Mouse (Mus musculus) CD4-positive helper T cell, adult 2 months (primary cell): ENCODE results near the gene Dnah17.

Experiments used
- DNase-seq: peaks from one replicate; pipeline ENCODE4 v3.0.0-alpha.2; 2012; ENCODE audit warnings: low read depth, missing footprints, low spot score

Dnah17 gene

GRCm38 (mm10) chr11:117995255-117995654, 135.2 kb downstream of the Dnah17 start:
- no peak for DNase-seq

- DNase-seq: peak; percentile 47
Observed at GRCm38 (mm10) chr11:117994250-117995057, 136.0 kb downstream of the Dnah17 start.

DNA sequence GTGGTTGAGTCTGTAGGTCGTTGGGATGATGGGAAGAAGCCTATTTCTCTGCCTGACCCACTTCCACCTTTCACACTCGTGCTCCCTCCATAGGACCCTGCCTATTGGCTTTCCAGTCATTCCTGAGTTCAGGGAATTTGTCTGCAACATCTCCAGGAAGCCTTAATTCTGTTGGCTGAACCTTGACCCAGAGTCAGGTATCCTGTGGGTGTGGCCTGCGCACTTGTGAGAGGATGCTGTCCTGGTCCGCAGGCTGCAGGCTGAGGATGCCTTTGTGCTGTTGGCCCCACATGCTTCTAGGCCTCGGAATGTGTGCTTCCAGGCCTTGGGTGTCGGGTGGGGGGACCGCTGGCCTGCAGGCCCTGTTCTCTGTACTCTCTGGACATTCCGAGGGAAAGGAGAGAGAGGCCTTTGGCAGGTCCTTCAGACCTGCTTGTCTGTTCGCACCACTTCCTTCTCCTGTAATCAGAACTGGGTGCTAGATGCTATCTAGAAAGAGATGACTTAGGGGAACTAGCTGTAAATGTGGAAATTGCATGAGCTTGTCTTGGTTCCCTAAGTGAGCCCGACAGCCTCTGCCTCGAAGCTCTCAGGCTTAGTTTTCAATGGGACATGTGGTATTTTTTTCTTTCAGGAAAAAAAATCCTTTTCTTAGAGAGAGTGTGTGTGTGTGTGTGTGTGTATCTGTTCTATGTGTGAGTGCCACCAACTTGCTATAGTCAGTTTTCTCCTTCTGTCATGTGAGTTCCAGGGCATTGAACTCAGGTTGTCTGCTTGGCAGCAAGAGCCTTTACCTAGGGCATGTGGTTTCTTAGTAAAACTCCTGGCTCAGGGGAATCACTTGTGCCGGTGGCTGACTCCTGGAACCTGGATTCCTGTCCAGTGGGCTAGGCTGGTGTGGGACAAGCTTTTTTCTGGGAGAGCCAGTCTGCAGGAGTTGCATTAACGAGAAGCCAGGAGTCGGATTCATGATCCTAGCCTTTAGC, 137.0 kb downstream of the Dnah17 start:
- no peak for DNase-seq

GRCm38 (mm10) chr11:117991502-117992470, 138.6 kb downstream of the Dnah17 start:
- peak; percentile 73 for DNase-seq

DNA sequence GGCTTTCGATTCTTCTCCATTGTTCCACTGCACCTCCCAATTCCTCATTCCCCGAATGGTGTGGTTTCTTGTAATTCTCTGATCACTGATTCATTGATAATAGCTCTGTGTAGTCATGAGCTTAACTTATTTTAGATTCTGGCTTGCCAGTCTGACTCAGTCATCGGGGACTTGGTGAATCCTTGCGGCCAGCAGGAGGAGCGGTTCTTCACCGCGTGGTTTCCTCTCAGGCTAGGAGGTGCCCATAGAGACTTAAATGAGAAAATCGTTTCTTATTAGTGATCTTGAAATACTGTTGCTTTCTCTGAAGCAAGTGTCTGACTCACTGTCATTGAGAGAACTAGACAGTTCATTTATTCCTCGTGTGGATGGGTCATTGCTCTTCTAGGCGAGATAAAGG, 140.5 kb downstream of the Dnah17 start:
- DNase-seq: peak; percentile 77

GRCm38 (mm10) chr11:117989241-117989640, 141.2 kb downstream of the Dnah17 start:
- DNase-seq: no peak

DNA sequence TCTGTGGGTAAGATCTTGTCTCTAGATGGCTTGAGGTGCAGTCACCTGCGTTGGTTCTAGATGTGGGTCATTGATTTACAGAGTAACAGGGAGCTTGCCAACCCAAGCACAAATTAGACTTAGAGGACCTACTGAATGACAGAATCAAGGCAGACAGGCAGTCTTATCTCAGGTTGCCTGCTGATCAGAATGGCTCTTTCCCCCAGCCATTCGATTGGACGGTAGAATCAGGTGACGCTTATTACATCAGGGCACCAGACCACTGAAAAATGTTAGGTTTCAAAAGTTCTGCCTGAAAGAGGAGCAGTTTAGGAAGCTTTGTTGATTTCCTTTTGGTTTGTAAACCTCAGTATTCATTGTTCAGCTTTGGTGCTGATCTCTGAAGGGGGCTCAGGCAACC, 142.5 kb downstream of the Dnah17 start:
- no peak for DNase-seq

GRCm38 (mm10) chr11:117987032-117987451, 143.4 kb downstream of the Dnah17 start:
- DNase-seq: no peak

DNA sequence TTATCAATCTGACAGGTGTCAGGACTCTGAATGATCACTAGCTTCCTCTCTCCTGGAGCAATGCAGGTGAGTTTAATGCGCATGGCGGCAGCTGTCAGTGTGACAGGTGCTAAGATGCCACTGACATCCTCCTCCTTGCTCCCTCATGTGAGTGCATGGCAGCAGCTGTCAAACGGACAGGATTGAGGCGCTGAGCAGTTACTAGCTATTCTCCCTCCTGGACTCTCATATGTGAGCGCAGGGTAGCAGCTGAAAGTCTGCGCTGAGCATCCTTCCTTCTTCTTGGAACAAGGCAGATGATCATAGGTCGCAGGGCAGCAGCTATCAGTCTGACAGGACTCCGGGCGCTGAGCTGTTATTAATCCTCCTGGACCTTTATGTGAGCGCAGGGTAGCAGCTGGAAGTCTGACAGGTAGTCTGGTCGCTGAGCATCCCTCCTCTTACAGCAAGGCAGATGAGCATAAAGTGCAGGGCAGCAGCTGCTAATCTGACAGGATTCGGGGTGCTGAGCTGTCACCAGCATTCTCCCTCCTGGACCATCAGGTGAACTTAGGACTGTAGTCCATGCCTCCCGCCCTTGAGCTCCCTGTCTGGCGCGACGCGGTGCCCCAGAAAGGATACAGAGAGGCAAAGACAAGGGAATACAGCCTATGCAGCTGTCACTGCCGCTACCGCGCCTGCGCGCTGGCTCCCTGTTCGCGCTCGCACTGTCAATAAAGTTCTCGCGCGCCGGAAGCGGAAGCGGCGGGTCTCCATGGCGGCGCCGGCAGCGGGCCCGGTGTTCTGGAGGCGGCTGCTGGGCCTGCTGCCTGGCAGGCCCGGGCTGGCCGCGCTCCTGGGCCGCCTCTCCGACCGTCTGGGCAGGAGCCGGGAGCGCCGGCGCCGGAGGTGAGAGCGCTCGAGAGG, 144.1 kb downstream of the Dnah17 start, which contains the start of gene Pgs1:
TSS of gene Pgs1 (plus strand) at position 167 of the 906 bp plus-strand sequence.
- peak; percentile 93 for DNase-seq

GRCm38 (mm10) chr11:117983770-117984169, 146.7 kb downstream of the Dnah17 start:
- no peak for DNase-seq

- no peak for DNase-seq
Observed at GRCm38 (mm10) chr11:117982426-117982825, 148.0 kb downstream of the Dnah17 start.

GRCm38 (mm10) chr11:117979388-117979787, 151.0 kb downstream of the Dnah17 start:
- DNase-seq: no peak

- no peak for DNase-seq
Observed at GRCm38 (mm10) chr11:117977694-117978360, 152.6 kb downstream of the Dnah17 start.

DNA sequence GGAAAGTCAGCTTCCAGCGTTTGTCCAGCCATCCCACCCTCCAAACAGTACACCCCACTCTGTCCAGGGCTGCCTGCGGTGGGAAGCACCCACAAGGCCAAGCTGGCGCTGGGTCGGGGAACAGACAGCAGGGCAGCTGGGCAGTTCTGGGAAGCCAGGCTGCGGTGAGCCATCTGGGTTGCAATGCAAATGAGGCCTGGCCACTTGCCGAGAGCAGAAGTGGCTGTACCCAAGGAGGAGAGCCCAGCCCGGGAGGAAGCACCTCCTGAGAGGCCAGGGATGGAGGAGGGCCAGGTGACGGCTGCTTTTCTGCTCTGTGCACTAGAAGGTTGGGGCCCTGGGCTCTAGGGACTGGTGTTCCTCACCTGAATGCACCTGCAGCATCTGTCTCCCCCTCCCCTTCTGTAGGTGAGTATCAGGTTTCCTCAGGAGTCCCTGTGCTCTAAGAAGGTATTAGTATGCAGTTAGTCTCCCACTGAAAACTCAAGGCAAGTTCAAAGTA, 154.3 kb downstream of the Dnah17 start:
- no peak for DNase-seq

DNA sequence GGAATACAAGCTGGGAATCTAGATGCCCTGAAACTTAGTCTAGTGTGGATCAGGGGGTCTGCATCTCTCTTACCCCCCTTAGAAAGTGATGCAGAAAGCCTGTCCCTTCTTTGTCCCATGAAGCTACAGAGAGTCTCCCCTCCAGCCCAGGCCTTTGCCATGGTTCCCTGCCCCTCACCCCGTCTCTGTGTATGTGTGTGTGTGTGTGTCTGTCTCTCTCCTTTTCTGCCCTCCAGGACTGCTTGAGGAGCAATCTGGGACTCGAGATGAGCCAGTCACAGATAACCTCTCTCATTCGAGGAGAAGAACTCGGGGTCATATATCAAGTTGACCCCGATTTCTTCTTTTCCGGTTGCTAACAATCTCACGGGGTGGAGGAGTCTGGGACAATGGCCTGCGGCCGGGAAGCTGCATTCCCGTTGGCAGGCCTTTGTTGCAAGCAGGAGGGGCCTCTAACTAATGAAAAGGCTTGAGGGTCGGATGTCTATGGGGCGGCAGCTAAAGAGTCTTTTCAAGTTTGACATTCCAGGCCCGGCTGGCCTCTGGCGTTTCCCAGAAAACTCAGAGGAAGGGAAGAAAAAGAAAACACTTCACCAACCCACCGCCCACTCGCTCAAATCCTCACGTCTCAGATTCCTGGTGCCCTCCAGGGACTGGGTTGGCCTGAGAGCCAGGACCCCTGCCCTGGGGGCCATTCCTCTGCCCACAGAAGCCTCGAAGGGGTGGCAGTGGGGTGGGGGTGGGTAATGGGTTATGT, 155.0 kb downstream of the Dnah17 start:
- no peak for DNase-seq

DNA sequence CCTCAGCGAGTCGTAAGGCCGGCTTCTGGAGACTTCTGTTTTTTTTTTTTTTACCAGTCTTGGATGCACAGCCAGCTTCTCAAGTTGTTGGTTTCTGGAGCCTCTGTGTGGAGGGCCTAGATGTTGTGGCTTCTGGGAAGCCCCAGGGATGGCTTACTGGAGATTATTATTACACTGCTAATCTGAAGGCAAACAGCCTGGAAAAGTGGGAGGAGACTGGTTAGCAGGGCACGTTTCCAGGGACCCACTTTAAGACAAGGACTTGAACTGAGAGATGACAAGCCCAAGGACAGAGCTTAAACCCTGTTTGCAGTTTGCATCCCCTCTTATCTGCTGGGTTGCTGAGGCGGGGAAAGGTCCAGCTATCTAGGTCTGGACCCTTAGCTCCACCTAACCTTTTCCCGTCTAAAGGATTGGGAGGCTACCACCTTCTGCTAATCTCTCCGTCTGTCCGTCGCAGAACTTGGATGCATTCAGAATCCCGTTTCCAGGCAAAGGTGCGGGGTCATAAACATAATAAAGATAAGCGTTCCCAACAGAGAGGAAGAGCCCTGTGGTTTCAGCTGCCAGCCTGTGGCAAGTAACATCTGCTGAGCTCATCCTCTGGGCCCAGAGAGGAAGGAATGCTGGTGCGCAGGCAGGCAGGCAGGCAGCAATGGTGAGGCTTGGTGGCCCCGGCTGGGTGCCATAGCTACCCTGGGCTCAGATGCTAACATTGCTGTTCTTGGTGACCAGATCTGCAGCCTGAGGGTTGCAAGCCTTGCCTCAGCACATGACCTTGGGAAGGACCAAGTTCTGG, 155.9 kb downstream of the Dnah17 start:
- DNase-seq: no peak

- no peak for DNase-seq
Observed at GRCm38 (mm10) chr11:117973569-117973968, 156.9 kb downstream of the Dnah17 start.
